Mouse (Mus musculus) heart, adult 11 months (tissue): ENCODE results near the gene Setd3.

ENCODE experiments used
- DNase-seq: peaks from one replicate; pipeline ENCODE4 v3.0.0; 2022

Setd3 gene

GRCm38 (mm10) chr12:108069504-108069903 lies 109.6 kb downstream of the Setd3 start:
- no peak for DNase-seq

GRCm38 (mm10) chr12:108067811-108068375 lies 111.2 kb downstream of the Setd3 start:
- no peak for DNase-seq

GRCm38 (mm10) chr12:108067231-108067630 lies 111.9 kb downstream of the Setd3 start:
- no peak for DNase-seq

- DNase-seq: no peak
Observed at GRCm38 (mm10) chr12:108064396-108064998, 114.6 kb downstream of the Setd3 start.

GRCm38 (mm10) chr12:108063986-108064385 lies 115.1 kb downstream of the Setd3 start:
- DNase-seq: no peak

GRCm38 (mm10) chr12:108062137-108062536 lies 117.0 kb downstream of the Setd3 start:
- DNase-seq: no peak

- DNase-seq: no peak
Observed at GRCm38 (mm10) chr12:108061661-108062060, 117.5 kb downstream of the Setd3 start.
